Mouse (Mus musculus): Measurements from ENCODE around the gene Hhipl2.

- TF ChIP-seq CTCF (IDR thresholded peaks at IDR 0.05; ENCODE audit: extremely low read depth, insufficient read depth, insufficient read length, insufficient replicate concordance): no peak
- TF ChIP-seq POLR2A (IDR thresholded peaks at IDR 0.05; ENCODE audit: low read depth, low read length): no peak
These were observed 39.6 kb upstream of the Hhipl2 start for GRCm38 (mm10) chr1:183378321-183378941.
